Mouse (Mus musculus): Measurements from ENCODE around the gene Ttll6. TPM values are rescaled to one million over a fixed set of nuclear protein-coding genes. Genes with fewer than 3 reads are reported as not detected.
"Not testable (repeated sequence)": the region's sequence is repeated elsewhere in the genome, so short reads cannot be mapped to it uniquely, and the experiment has no call there.

Ttll6 gene
- 0.27 and 0.36 TPM in 2 replicates for polyA plus RNA-seq (2015; fragmentation: Nextera tagmentation; extraction: Ambion mirVana)

GRCm38 (mm10) chr11:96133239-96133865, at the start of gene Ttll6:
Gene Ttll6 (plus strand): TSS chr11:96133786.
- no peak within 1 kb of the TSS for H3K9ac ChIP-seq (ENCODE audit: low read depth, low read length)
- no peaks in the 10 kb centered on the region; the same call in 1 of the 2 replicates for H3K4me1 ChIP-seq (ENCODE audit: control insufficient read depth, insufficient read depth, low read depth, low read length)
- no peaks in the 10 kb centered on the region; the same call in 1 of the 2 replicates for H3K27me3 ChIP-seq (replicated peaks; ENCODE audit: control insufficient read depth, insufficient read depth, low read length)
- H3K27ac ChIP-seq (ENCODE audit: low read depth, low read length): no peak within 1 kb of the TSS
- WGBS: 22% methylated on average over 16 of the region's 16 CpGs
- ATAC-seq: no peak
- H3K9me3 ChIP-seq (ENCODE audit: control insufficient read depth, low read length): no peaks in the 10 kb centered on the region
- H3K4me2 ChIP-seq (ENCODE audit: low read length): peak within 1 kb of the TSS; percentile 35
- no peak within 1 kb of the TSS for H3K4me3 ChIP-seq (ENCODE audit: low read length)
- H3K36me3 ChIP-seq (ENCODE audit: control insufficient read depth, insufficient read depth, low read length): no peaks in the 10 kb centered on the region

GRCm38 (mm10) chr11:96087981-96088380, 45.6 kb upstream of the Ttll6 start:
- Histone ChIP-seq H3K9me3 (ENCODE audit: control insufficient read depth, low read length) (peaks cover 3% of the 10 kb centered on the region; the same call in 1 of the 2 replicates), H3K27me3 (replicated peaks; ENCODE audit: control insufficient read depth, insufficient read depth, low read length) (no peaks in the 10 kb centered on the region), H3K36me3 (ENCODE audit: control insufficient read depth, insufficient read depth, low read length) (no peaks in the 10 kb centered on the region), H3K4me3 (ENCODE audit: low read length) (no peak overlapping the region), H3K27ac (ENCODE audit: low read depth, low read length) (no peak overlapping the region), H3K4me1 (ENCODE audit: control insufficient read depth, insufficient read depth, low read depth, low read length) (no peaks in the 10 kb centered on the region), H3K9ac (ENCODE audit: low read depth, low read length) (no peak overlapping the region), H3K4me2 (ENCODE audit: low read length) (no peak overlapping the region)
- ATAC-seq: no peak
- 87% methylated on average over 6 of the region's 6 CpGs for WGBS

GRCm38 (mm10) chr11:96091073-96091472, 42.5 kb upstream of the Ttll6 start:
- H3K9ac ChIP-seq (ENCODE audit: low read depth, low read length): no peak overlapping the region
- 68% methylated on average over 2 of the region's 2 CpGs for WGBS
- no peak for ATAC-seq
- no peak overlapping the region for H3K4me3 ChIP-seq (ENCODE audit: low read length)
- no peak overlapping the region for H3K4me2 ChIP-seq (ENCODE audit: low read length)
- peaks cover 3% of the 10 kb centered on the region; the same call in 1 of the 2 replicates for H3K9me3 ChIP-seq (ENCODE audit: control insufficient read depth, low read length)
- no peaks in the 10 kb centered on the region for H3K27me3 ChIP-seq (replicated peaks; ENCODE audit: control insufficient read depth, insufficient read depth, low read length)
- no peaks in the 10 kb centered on the region for H3K36me3 ChIP-seq (ENCODE audit: control insufficient read depth, insufficient read depth, low read length)
- no peaks in the 10 kb centered on the region for H3K4me1 ChIP-seq (ENCODE audit: control insufficient read depth, insufficient read depth, low read depth, low read length)
- H3K27ac ChIP-seq (ENCODE audit: low read depth, low read length): no peak overlapping the region

GRCm38 (mm10) chr11:96092674-96093291, 40.8 kb upstream of the Ttll6 start:
- no peak overlapping the region for H3K27ac ChIP-seq (ENCODE audit: low read depth, low read length)
- no peak overlapping the region for H3K4me2 ChIP-seq (ENCODE audit: low read length)
- no peak overlapping the region for H3K9ac ChIP-seq (ENCODE audit: low read depth, low read length)
- H3K4me1 ChIP-seq (ENCODE audit: control insufficient read depth, insufficient read depth, low read depth, low read length): no peaks in the 10 kb centered on the region
- no peak overlapping the region for H3K4me3 ChIP-seq (ENCODE audit: low read length)
- WGBS: 46% methylated on average over 7 of the region's 7 CpGs
- H3K9me3 ChIP-seq (ENCODE audit: control insufficient read depth, low read length): peaks cover 3% of the 10 kb centered on the region; the same call in 1 of the 2 replicates
- no peak for ATAC-seq
- H3K36me3 ChIP-seq (ENCODE audit: control insufficient read depth, insufficient read depth, low read length): no peaks in the 10 kb centered on the region
- H3K27me3 ChIP-seq (replicated peaks; ENCODE audit: control insufficient read depth, insufficient read depth, low read length): no peaks in the 10 kb centered on the region

- Histone ChIP-seq H3K27me3 (replicated peaks; ENCODE audit: control insufficient read depth, insufficient read depth, low read length) (no peaks in the 10 kb centered on the region), H3K4me1 (ENCODE audit: control insufficient read depth, insufficient read depth, low read depth, low read length) (no peaks in the 10 kb centered on the region), H3K4me2 (ENCODE audit: low read length) (no peak overlapping the region), H3K4me3 (ENCODE audit: low read length) (no peak overlapping the region), H3K27ac (ENCODE audit: low read depth, low read length) (no peak overlapping the region), H3K9ac (ENCODE audit: low read depth, low read length) (no peak overlapping the region), H3K36me3 (ENCODE audit: control insufficient read depth, insufficient read depth, low read length) (no peaks in the 10 kb centered on the region), H3K9me3 (ENCODE audit: control insufficient read depth, low read length) (no peaks in the 10 kb centered on the region)
- no peak for ATAC-seq
- WGBS: 16% methylated on average over 3 of the region's 3 CpGs
These were observed 40.2 kb upstream of the Ttll6 start for GRCm38 (mm10) chr11:96093361-96093760.

GRCm38 (mm10) chr11:96108376-96108775, 25.2 kb upstream of the Ttll6 start:
- H3K9me3 ChIP-seq (ENCODE audit: control insufficient read depth, low read length): no peaks in the 10 kb centered on the region
- no peaks in the 10 kb centered on the region for H3K36me3 ChIP-seq (ENCODE audit: control insufficient read depth, insufficient read depth, low read length)
- no peak overlapping the region for H3K27ac ChIP-seq (ENCODE audit: low read depth, low read length)
- no peak for ATAC-seq
- WGBS: 76% methylated on average over 1 of the region's 1 CpGs
- no peaks in the 10 kb centered on the region for H3K27me3 ChIP-seq (replicated peaks; ENCODE audit: control insufficient read depth, insufficient read depth, low read length)
- no peak overlapping the region for H3K9ac ChIP-seq (ENCODE audit: low read depth, low read length)
- no peaks in the 10 kb centered on the region for H3K4me1 ChIP-seq (ENCODE audit: control insufficient read depth, insufficient read depth, low read depth, low read length)
- no peak overlapping the region for H3K4me2 ChIP-seq (ENCODE audit: low read length)
- H3K4me3 ChIP-seq (ENCODE audit: low read length): no peak overlapping the region

- ATAC-seq; H3K9me3 ChIP-seq (ENCODE audit: control insufficient read depth, low read length); H3K4me1 ChIP-seq (ENCODE audit: control insufficient read depth, insufficient read depth, low read depth, low read length); H3K27ac ChIP-seq (ENCODE audit: low read depth, low read length); H3K4me2 ChIP-seq (ENCODE audit: low read length); H3K9ac ChIP-seq (ENCODE audit: low read depth, low read length); H3K27me3 ChIP-seq (replicated peaks; ENCODE audit: control insufficient read depth, insufficient read depth, low read length); H3K36me3 ChIP-seq (ENCODE audit: control insufficient read depth, insufficient read depth, low read length); H3K4me3 ChIP-seq (ENCODE audit: low read length): not testable (repeated sequence)
- 56% methylated on average over 2 of the region's 2 CpGs for WGBS
These were observed 22.6 kb upstream of the Ttll6 start for GRCm38 (mm10) chr11:96110950-96111349.

GRCm38 (mm10) chr11:96111751-96112150, 21.8 kb upstream of the Ttll6 start, which contains the start of gene Calcoco2:
Gene Calcoco2 (minus strand): TSS chr11:96111964.
- Histone ChIP-seq H3K4me3 (ENCODE audit: low read length) (no peak within 1 kb of the TSS), H3K27me3 (replicated peaks; ENCODE audit: control insufficient read depth, insufficient read depth, low read length) (no peaks in the 10 kb centered on the region), H3K36me3 (ENCODE audit: control insufficient read depth, insufficient read depth, low read length) (no peaks in the 10 kb centered on the region), H3K27ac (ENCODE audit: low read depth, low read length) (no peak within 1 kb of the TSS), H3K9ac (ENCODE audit: low read depth, low read length) (no peak within 1 kb of the TSS), H3K4me1 (ENCODE audit: control insufficient read depth, insufficient read depth, low read depth, low read length) (no peaks in the 10 kb centered on the region), H3K9me3 (ENCODE audit: control insufficient read depth, low read length) (no peaks in the 10 kb centered on the region), H3K4me2 (ENCODE audit: low read length) (no peak within 1 kb of the TSS)
- WGBS: 44% methylated on average over 14 of the region's 14 CpGs
- no peak for ATAC-seq

- Histone ChIP-seq H3K27ac (ENCODE audit: low read depth, low read length) (no peak overlapping the region), H3K9ac (ENCODE audit: low read depth, low read length) (no peak overlapping the region), H3K9me3 (ENCODE audit: control insufficient read depth, low read length) (no peaks in the 10 kb centered on the region), H3K4me2 (ENCODE audit: low read length) (no peak overlapping the region), H3K4me3 (ENCODE audit: low read length) (no peak overlapping the region), H3K27me3 (replicated peaks; ENCODE audit: control insufficient read depth, insufficient read depth, low read length) (no peaks in the 10 kb centered on the region), H3K36me3 (ENCODE audit: control insufficient read depth, insufficient read depth, low read length) (no peaks in the 10 kb centered on the region), H3K4me1 (ENCODE audit: control insufficient read depth, insufficient read depth, low read depth, low read length) (no peaks in the 10 kb centered on the region)
- WGBS: 74% methylated on average over 2 of the region's 2 CpGs
- no peak for ATAC-seq
These were observed 19.5 kb upstream of the Ttll6 start for GRCm38 (mm10) chr11:96114077-96114476.

All from hindbrain, embryonic 16.5 days (tissue).